Mouse (Mus musculus) midbrain, embryonic 11.5 days (tissue): ENCODE measurements around the gene Arxes2. TPM values are rescaled to one million over a fixed set of nuclear protein-coding genes. Genes with fewer than 3 reads are reported as not detected.
"Not testable (repeated sequence)": the region's sequence is repeated elsewhere in the genome, so short reads cannot be mapped to it uniquely, and the experiment has no call there.

Experiments
- ATAC-seq: fragments of 200-750 bp; cut with Nextera tagmentation; 2 replicates; pipeline ENCODE4 v1.8.0; 2017; ENCODE audit warnings: moderate TSS enrichment, moderate library complexity; ENCODE audit not compliant: low FRiP score
- DNase-seq: peaks from one replicate; pipeline ENCODE4 v3.0.0; 2015; ENCODE audit warnings: low spot score; ENCODE audit errors: missing footprints
- H3K27ac ChIP-seq: fragments of 300-500 bp; sonication (generic); 2 replicates; pipeline ENCODE4 v1.5.1; 2014; ENCODE audit warnings: low read depth, low read length
- H3K27me3 ChIP-seq: fragments of 300-500 bp; sonication (generic); 2 replicates; pipeline ENCODE4 v1.6.1; 2014; ENCODE audit warnings: mild to moderate bottlenecking, low read length, moderate library complexity, mixed read lengths; ENCODE audit not compliant: control insufficient read depth, insufficient read depth
- H3K36me3 ChIP-seq: fragments of 300-500 bp; sonication (generic); 2 replicates; pipeline ENCODE4 v1.6.1; 2014; ENCODE audit warnings: mild to moderate bottlenecking, low read length, moderate library complexity, mixed read lengths; ENCODE audit not compliant: control insufficient read depth, insufficient read depth
- H3K4me1 ChIP-seq: fragments of 300-500 bp; sonication (generic); 2 replicates; pipeline ENCODE4 v1.6.1; 2014; ENCODE audit warnings: low read length; ENCODE audit not compliant: control insufficient read depth, insufficient read depth
- H3K4me2 ChIP-seq: fragments of 300-500 bp; sonication (generic); 2 replicates; pipeline ENCODE4 v1.6.1; 2014; ENCODE audit warnings: mild to moderate bottlenecking, moderate library complexity
- H3K4me3 ChIP-seq: fragments of 300-500 bp; sonication (generic); 2 replicates; pipeline ENCODE4 v1.5.1; 2014; ENCODE audit warnings: low read depth, low read length
- H3K9ac ChIP-seq: fragments of 300-500 bp; sonication (generic); 2 replicates; pipeline ENCODE4 v1.6.1; 2014; ENCODE audit warnings: low read length
- H3K9me3 ChIP-seq: fragments of 300-500 bp; sonication (generic); 2 replicates; pipeline ENCODE4 v1.6.1; 2016; ENCODE audit warnings: low read length; ENCODE audit not compliant: control insufficient read depth
- WGBS: fragments of 180-500 bp; shearing (Covaris S2); extraction: QIAGEN DNeasy Blood & Tissue Kit; methylation state at CpG from one replicate; pipeline ENCODE4 v1.1.7; 2014; 5-methylcytosine and 5-hydroxymethylcytosine counted together
- polyA plus RNA-seq: library from polyadenylated mRNA; unstranded; fragments of >200 nt; fragmentation: Nextera tagmentation; extraction: Ambion mirVana; gene quantifications from 2 replicates; pipeline ENCODE4 v1.2.1, GENCODE M21; 2014

The Arxes2 gene
- polyA plus RNA-seq: 152 and 164 TPM in 2 replicates

GRCm38 (mm10) chrX:135993664-135994119 lies at the start of gene Arxes2:
Gene Arxes2, plus strand, starts transcription at chrX:135993824.
- not testable (repeated sequence) for H3K9me3 ChIP-seq, H3K4me1 ChIP-seq, DNase-seq, H3K27me3 ChIP-seq, H3K9ac ChIP-seq, H3K27ac ChIP-seq, H3K36me3 ChIP-seq
- Histone ChIP-seq H3K4me2 (peak within 1 kb of the TSS; percentile 35), H3K4me3 (peak within 1 kb of the TSS; percentile 24)
- peak; percentile 94 for ATAC-seq
- WGBS: 13% methylated on average over 6 of the region's 39 CpGs

- WGBS: 67% methylated on average over 1 of the region's 1 CpGs
- Histone ChIP-seq H3K36me3 (no peaks in the 10 kb centered on the region), H3K9ac (no peak overlapping the region)
These were observed 44.8 kb upstream of the Arxes2 start for GRCm38 (mm10) chrX:135948699-135949437.

GRCm38 (mm10) chrX:135956988-135957690 lies 36.5 kb upstream of the Arxes2 start:
- Histone ChIP-seq H3K9ac (no peak overlapping the region), H3K36me3 (no peaks in the 10 kb centered on the region), H3K4me2 (no peak overlapping the region), H3K27ac (no peak overlapping the region), H3K4me1 (no peaks in the 10 kb centered on the region), H3K4me3 (no peak overlapping the region), H3K9me3 (no peaks in the 10 kb centered on the region), H3K27me3 (no peaks in the 10 kb centered on the region)
- ATAC-seq (peak; percentile 77; the same call in 1 of the 2 replicates), DNase-seq (no peak)
- 66% methylated on average over 1 of the region's 1 CpGs for WGBS

More at GRCm38 (mm10) chrX:135948699-135949437, 44.8 kb upstream of the Arxes2 start:
- Histone ChIP-seq H3K27me3 (no peaks in the 10 kb centered on the region), H3K4me2 (no peak overlapping the region), H3K9me3 (no peaks in the 10 kb centered on the region), H3K27ac (no peak overlapping the region), H3K4me1 (no peaks in the 10 kb centered on the region), H3K4me3 (no peak overlapping the region)
- DNase-seq (no peak), ATAC-seq (no peak)

- Histone ChIP-seq H3K4me2 (no peak overlapping the region), H3K9ac (no peak overlapping the region), H3K27ac (no peak overlapping the region), H3K4me3 (no peak overlapping the region), H3K36me3 (no peaks in the 10 kb centered on the region), H3K4me1 (no peaks in the 10 kb centered on the region), H3K27me3 (no peaks in the 10 kb centered on the region), H3K9me3 (no peaks in the 10 kb centered on the region)
- 84% methylated on average over 2 of the region's 2 CpGs for WGBS
- DNase-seq (no peak), ATAC-seq (peak; percentile 66; the same call in 1 of the 2 replicates)
These were observed 35.9 kb upstream of the Arxes2 start for GRCm38 (mm10) chrX:135957691-135958081.

- Histone ChIP-seq H3K9ac (no peak overlapping the region), H3K36me3 (no peaks in the 10 kb centered on the region), H3K4me1 (0 out of 2 replicates have a peak, but pooled peaks cover 4% of the 10 kb centered on the region), H3K9me3 (no peaks in the 10 kb centered on the region), H3K4me3 (no peak overlapping the region), H3K4me2 (no peak overlapping the region), H3K27me3 (no peaks in the 10 kb centered on the region; the same call in 1 of the 2 replicates), H3K27ac (no peak overlapping the region)
- WGBS: 89% methylated on average over 7 of the region's 7 CpGs
- ATAC-seq: no peak
- no peak for DNase-seq
These were observed 34.9 kb upstream of the Arxes2 start for GRCm38 (mm10) chrX:135958589-135959225.

- no peak overlapping the region for H3K9ac ChIP-seq
- no peak for DNase-seq
- H3K4me1 ChIP-seq: 0 out of 2 replicates have a peak, but pooled peaks cover 4% of the 10 kb centered on the region
- no peak overlapping the region for H3K27ac ChIP-seq
- H3K36me3 ChIP-seq: no peaks in the 10 kb centered on the region
- H3K4me3 ChIP-seq: no peak overlapping the region
- ATAC-seq: no peak
- 89% methylated on average over 4 of the region's 4 CpGs for WGBS
- no peak overlapping the region for H3K4me2 ChIP-seq
- no peaks in the 10 kb centered on the region; the same call in 1 of the 2 replicates for H3K27me3 ChIP-seq
- H3K9me3 ChIP-seq: no peaks in the 10 kb centered on the region
These were observed 34.1 kb upstream of the Arxes2 start for GRCm38 (mm10) chrX:135959536-135959935.

GRCm38 (mm10) chrX:135962342-135962741 lies 31.3 kb upstream of the Arxes2 start:
- no peak for ATAC-seq
- Histone ChIP-seq H3K9ac (no peak overlapping the region), H3K9me3 (no peaks in the 10 kb centered on the region), H3K27me3 (no peaks in the 10 kb centered on the region; the same call in 1 of the 2 replicates), H3K27ac (no peak overlapping the region), H3K4me3 (no peak overlapping the region), H3K4me1 (0 out of 2 replicates have a peak, but pooled peaks cover 4% of the 10 kb centered on the region), H3K4me2 (no peak overlapping the region), H3K36me3 (no peaks in the 10 kb centered on the region)
- WGBS: 66% methylated on average over 2 of the region's 2 CpGs
- DNase-seq: no peak

GRCm38 (mm10) chrX:135963130-135963529 lies 30.5 kb upstream of the Arxes2 start:
- no peak overlapping the region for H3K4me2 ChIP-seq
- H3K27ac ChIP-seq: no peak overlapping the region
- H3K27me3 ChIP-seq: no peaks in the 10 kb centered on the region; the same call in 1 of the 2 replicates
- DNase-seq: no peak
- H3K9ac ChIP-seq: no peak overlapping the region
- 43% methylated on average over 6 of the region's 6 CpGs for WGBS
- no peaks in the 10 kb centered on the region for H3K36me3 ChIP-seq
- ATAC-seq: peak; percentile 70
- H3K9me3 ChIP-seq: no peaks in the 10 kb centered on the region
- H3K4me3 ChIP-seq: no peak overlapping the region
- H3K4me1 ChIP-seq: 0 out of 2 replicates have a peak, but pooled peaks cover 4% of the 10 kb centered on the region
